Mouse (Mus musculus) limb, embryonic 14.5 days (tissue): Measurements from ENCODE around the gene Efcab9. TPM values are rescaled to one million over a fixed set of nuclear protein-coding genes. Genes with fewer than 3 reads are reported as not detected.

ENCODE experiments used
- ATAC-seq: fragments of 200-750 bp; cut with Nextera tagmentation; 2 replicates; pipeline ENCODE4 v1.8.0; 2017; ENCODE audit warnings: low read depth, moderate number of reproducible peaks, moderate TSS enrichment; ENCODE audit not compliant: low FRiP score
- DNase-seq: peaks from one replicate; pipeline ENCODE4 v3.0.0-alpha.2; 2015; ENCODE audit warnings: low spot score
- H3K27ac ChIP-seq: fragments of 300-500 bp; sonication (generic); replicated peaks from 2 replicates; pipeline ENCODE4 v1.5.1; 2014; ENCODE audit warnings: low read depth, mild to moderate bottlenecking, low read length, moderate library complexity, mixed read lengths
- H3K27me3 ChIP-seq: fragments of 300-500 bp; sonication (generic); 2 replicates; pipeline ENCODE4 v1.6.1; 2014; ENCODE audit warnings: low read length, mixed read lengths; ENCODE audit not compliant: control insufficient read depth, insufficient read depth
- H3K36me3 ChIP-seq: fragments of 300-500 bp; sonication (generic); 2 replicates; pipeline ENCODE4 v1.6.1; 2014; ENCODE audit warnings: mild to moderate bottlenecking, low read length, moderate library complexity, mixed read lengths; ENCODE audit not compliant: control insufficient read depth, insufficient read depth
- H3K4me1 ChIP-seq: fragments of 300-500 bp; sonication (generic); 2 replicates; pipeline ENCODE4 v1.6.1; 2014; ENCODE audit warnings: antibody characterized with exemption, low read length, mixed read lengths; ENCODE audit not compliant: control insufficient read depth, insufficient read depth
- H3K4me2 ChIP-seq: fragments of 300-500 bp; sonication (generic); replicated peaks from 2 replicates; pipeline ENCODE4 v1.6.1; 2014; ENCODE audit warnings: low read depth, mild to moderate bottlenecking, low read length, moderate library complexity; ENCODE audit not compliant: severe bottlenecking
- H3K4me3 ChIP-seq: fragments of 300-500 bp; sonication (generic); replicated peaks from 2 replicates; pipeline ENCODE4 v1.5.1; 2014; ENCODE audit warnings: low read length
- H3K9ac ChIP-seq: fragments of 300-500 bp; sonication (generic); 2 replicates; pipeline ENCODE4 v1.6.1; 2014; ENCODE audit warnings: mild to moderate bottlenecking, low read depth, low read length, moderate library complexity; ENCODE audit not compliant: severe bottlenecking
- H3K9me3 ChIP-seq: fragments of 300-500 bp; sonication (generic); 2 replicates; pipeline ENCODE4 v1.6.1; 2016; ENCODE audit warnings: low read length; ENCODE audit not compliant: control insufficient read depth
- POLR2A ChIP-seq: fragments of 200-500 bp; IDR thresholded peaks from 2 replicates; pipeline ENCODE4 v1.8.0; 2012; ENCODE audit warnings: inconsistent platforms, mild to moderate bottlenecking, moderate library complexity, borderline replicate concordance; ENCODE audit not compliant: insufficient read depth, insufficient read length; ENCODE audit errors: extremely low read depth
- WGBS: fragments of 180-500 bp; shearing (Covaris S2); extraction: QIAGEN DNeasy Blood & Tissue Kit; methylation state at CpG from one replicate; pipeline ENCODE4 v1.1.7; 2014; 5-methylcytosine and 5-hydroxymethylcytosine counted together
- polyA plus RNA-seq, 2 experiments: library from polyadenylated mRNA; depleted of rRNA in 1 of 2; stranded (reverse) in 1 of 2; unstranded in 1 of 2; fragments of >200 nt; fragmentation: Nextera tagmentation in 1 of 2; extraction: Ambion mirVana in 1 of 2; gene quantifications; 2 replicates each; pipeline versions ENCODE4 v1.2.1 to v1.2.3; 2012 to 2014

Efcab9 gene
- polyA plus RNA-seq, 2 experiments = 0.11 TPM; not detected in 1

GRCm38 (mm10) chr11:32499931-32500330 lies 31.9 kb downstream of the Efcab9 start:
- Histone ChIP-seq H3K36me3 (peaks cover 26% of the 10 kb centered on the region), H3K27me3 (no peaks in the 10 kb centered on the region), H3K9ac (no peak overlapping the region), H3K27ac (no peak overlapping the region), H3K9me3 (no peaks in the 10 kb centered on the region), H3K4me1 (no peaks in the 10 kb centered on the region), H3K4me2 (no peak overlapping the region), H3K4me3 (no peak overlapping the region)
- WGBS = 88% methylated on average over 4 of the region's 4 CpGs
- no peak for ATAC-seq
- no peak for TF ChIP-seq POLR2A
- no peak for DNase-seq

DNA sequence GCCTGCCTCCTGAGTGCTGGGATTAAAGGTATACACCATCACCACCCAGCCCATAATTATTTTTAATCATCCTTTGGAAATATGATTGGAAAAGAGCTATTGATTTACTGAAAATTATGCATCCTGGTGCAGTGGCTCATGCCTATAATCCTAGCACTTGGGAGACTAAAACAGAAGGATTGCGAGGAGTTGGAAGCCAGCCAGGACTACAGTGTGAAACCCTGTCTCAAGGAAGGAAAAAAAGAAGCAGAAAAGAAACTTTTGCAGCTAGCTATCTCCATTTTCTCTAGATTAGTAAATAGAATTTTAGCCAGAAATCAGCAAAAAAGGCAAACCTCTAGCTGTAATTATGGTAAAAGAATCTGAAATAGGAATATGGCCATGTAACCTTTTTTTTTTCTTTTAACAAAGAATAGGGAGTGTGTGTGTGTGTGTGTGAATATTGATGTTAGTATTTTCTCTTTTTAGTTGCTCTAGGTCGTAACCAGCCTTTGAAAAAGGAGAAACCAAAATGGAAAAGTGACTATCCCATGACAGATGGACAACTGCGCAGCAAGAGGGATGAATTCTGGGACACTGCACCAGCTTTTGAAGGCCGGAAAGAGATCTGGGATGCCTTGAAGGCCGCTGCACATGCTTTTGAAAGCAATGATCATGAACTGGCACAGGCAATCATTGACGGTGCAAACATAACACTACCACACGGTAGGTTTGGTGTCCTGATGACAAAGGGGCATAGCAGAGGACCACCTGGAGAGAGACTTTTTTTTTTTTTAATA lies 32.9 kb downstream of the Efcab9 start:
- Histone ChIP-seq H3K36me3 (peaks cover 26% of the 10 kb centered on the region), H3K4me1 (no peaks in the 10 kb centered on the region), H3K27me3 (no peaks in the 10 kb centered on the region), H3K9ac (no peak overlapping the region), H3K9me3 (no peaks in the 10 kb centered on the region), H3K4me3 (no peak overlapping the region), H3K27ac (no peak overlapping the region), H3K4me2 (no peak overlapping the region)
- ATAC-seq (no peak), DNase-seq (no peak)
- 86% methylated on average over 7 of the region's 7 CpGs for WGBS
- TF ChIP-seq POLR2A = no peak

- WGBS = 84% methylated on average over 2 of the region's 2 CpGs
- H3K27ac ChIP-seq = no peak overlapping the region
- no peaks in the 10 kb centered on the region for H3K9me3 ChIP-seq
- H3K27me3 ChIP-seq = no peaks in the 10 kb centered on the region
- no peak for ATAC-seq
- peaks cover 3% of the 10 kb centered on the region; the same call in 1 of the 2 replicates for H3K4me1 ChIP-seq
- no peak for TF ChIP-seq POLR2A
- peaks cover 6% of the 10 kb centered on the region for H3K36me3 ChIP-seq
- no peak overlapping the region for H3K4me3 ChIP-seq
- no peak overlapping the region for H3K9ac ChIP-seq
- DNase-seq = no peak
- no peak overlapping the region for H3K4me2 ChIP-seq
Measured at GRCm38 (mm10) chr11:32495283-32495682, 36.6 kb downstream of the Efcab9 start.

- H3K36me3 ChIP-seq = no peaks in the 10 kb centered on the region
- no peak for DNase-seq
- H3K4me2 ChIP-seq = no peak overlapping the region
- H3K27me3 ChIP-seq = no peaks in the 10 kb centered on the region
- no peak overlapping the region for H3K9ac ChIP-seq
- no peak for TF ChIP-seq POLR2A
- ATAC-seq = no peak
- H3K9me3 ChIP-seq = no peaks in the 10 kb centered on the region
- H3K4me3 ChIP-seq = no peak overlapping the region
- H3K4me1 ChIP-seq = peaks cover 10% of the 10 kb centered on the region
- no peak overlapping the region for H3K27ac ChIP-seq
Measured at GRCm38 (mm10) chr11:32493312-32493711, 38.6 kb downstream of the Efcab9 start.

GRCm38 (mm10) chr11:32491079-32491478 lies 40.8 kb downstream of the Efcab9 start:
- Histone ChIP-seq H3K4me1 (peaks cover 10% of the 10 kb centered on the region), H3K27ac (no peak overlapping the region), H3K9me3 (no peaks in the 10 kb centered on the region), H3K4me2 (no peak overlapping the region), H3K9ac (no peak overlapping the region), H3K27me3 (no peaks in the 10 kb centered on the region), H3K36me3 (no peaks in the 10 kb centered on the region), H3K4me3 (no peak overlapping the region)
- ATAC-seq (no peak), DNase-seq (no peak)
- 94% methylated on average over 2 of the region's 2 CpGs for WGBS
- TF ChIP-seq POLR2A = no peak
